Mouse (Mus musculus) lung, postnatal 0 days (tissue): ENCODE measurements around the gene Abr. TPM values are rescaled to one million over a fixed set of nuclear protein-coding genes. Genes with fewer than 3 reads are reported as not detected.

Experiments used
- ATAC-seq: fragments of 200-750 bp; cut with Nextera tagmentation; 2 replicates; pipeline ENCODE4 v1.8.0; 2017; ENCODE audit warnings: moderate library complexity
- DNase-seq: peaks from one replicate; pipeline ENCODE4 v3.0.0-alpha.2; 2016; ENCODE audit warnings: low spot score
- H3K27ac ChIP-seq: fragments of 300-500 bp; sonication (generic); 2 replicates; pipeline ENCODE4 v1.5.1; 2014; ENCODE audit warnings: antibody characterized with exemption, mild to moderate bottlenecking, low read length, mixed read lengths
- H3K27me3 ChIP-seq: fragments of 300-500 bp; sonication (generic); replicated peaks from 2 replicates; pipeline ENCODE4 v1.6.1; 2014; ENCODE audit warnings: low read length, mixed read lengths; ENCODE audit not compliant: insufficient read depth
- H3K36me3 ChIP-seq: fragments of 300-500 bp; sonication (generic); 2 replicates; pipeline ENCODE4 v1.6.1; 2014; ENCODE audit warnings: low read length, mixed read lengths; ENCODE audit not compliant: insufficient read depth
- H3K4me1 ChIP-seq: fragments of 300-500 bp; sonication (generic); 2 replicates; pipeline ENCODE4 v1.6.1; 2014; ENCODE audit warnings: antibody characterized with exemption, low read depth, low read length, mixed read lengths; ENCODE audit not compliant: insufficient read depth
- H3K4me2 ChIP-seq: fragments of 300-500 bp; sonication (generic); replicated peaks from 2 replicates; pipeline ENCODE4 v1.6.1; 2014; ENCODE audit warnings: low read depth, mild to moderate bottlenecking, low read length, moderate library complexity, mixed read lengths
- H3K4me3 ChIP-seq: fragments of 300-500 bp; sonication (generic); 2 replicates; pipeline ENCODE4 v1.5.1; 2014; ENCODE audit warnings: low read depth, low read length
- H3K9ac ChIP-seq: fragments of 300-500 bp; sonication (generic); replicated peaks from 2 replicates; pipeline ENCODE4 v1.6.1; 2014; ENCODE audit warnings: low read depth, mild to moderate bottlenecking
- H3K9me3 ChIP-seq: fragments of 300-500 bp; sonication (generic); 2 replicates; pipeline ENCODE4 v1.6.1; 2016; ENCODE audit warnings: low read length, mixed read lengths
- CTCF ChIP-seq: IDR thresholded peaks from 2 replicates; pipeline ENCODE4 v1.5.1; 2016; ENCODE audit warnings: antibody characterized with exemption, mild to moderate bottlenecking
- EP300 ChIP-seq: IDR thresholded peaks from 2 replicates; pipeline ENCODE4 v1.6.1; 2016; ENCODE audit warnings: antibody characterized with exemption, mild to moderate bottlenecking, control low read depth
- WGBS: fragments of 180-500 bp; shearing (Covaris S2); extraction: QIAGEN DNeasy Blood & Tissue Kit; methylation state at CpG from one replicate; pipeline ENCODE4 v1.1.7; 2014; 5-methylcytosine and 5-hydroxymethylcytosine counted together
- polyA plus RNA-seq: library from polyadenylated mRNA; unstranded; fragments of >200 nt; fragmentation: Nextera tagmentation; extraction: Ambion mirVana; gene quantifications from 2 replicates; pipeline ENCODE4 v1.2.1, GENCODE M21; 2015

The Abr gene
- polyA plus RNA-seq, 1 experiment from 2014 or later: 17.2 TPM

- no peaks in the 10 kb centered on the region for H3K9me3 ChIP-seq
- H3K36me3 ChIP-seq: peaks cover 17% of the 10 kb centered on the region
- DNase-seq (peak; percentile 36), ATAC-seq (peak; percentile 69)
- no peak overlapping the region for H3K4me2 ChIP-seq
- H3K4me1 ChIP-seq: no peaks in the 10 kb centered on the region
- TF ChIP-seq CTCF: no peak
- TF ChIP-seq EP300: no peak
- no peak overlapping the region for H3K9ac ChIP-seq
- no peak overlapping the region for H3K4me3 ChIP-seq
- H3K27me3 ChIP-seq: no peaks in the 10 kb centered on the region
- no peak overlapping the region for H3K27ac ChIP-seq
- WGBS: 34% methylated on average over 5 of the region's 5 CpGs
These were observed 145.0 kb downstream of the Abr start for GRCm38 (mm10) chr11:76477095-76477525.

DNA sequence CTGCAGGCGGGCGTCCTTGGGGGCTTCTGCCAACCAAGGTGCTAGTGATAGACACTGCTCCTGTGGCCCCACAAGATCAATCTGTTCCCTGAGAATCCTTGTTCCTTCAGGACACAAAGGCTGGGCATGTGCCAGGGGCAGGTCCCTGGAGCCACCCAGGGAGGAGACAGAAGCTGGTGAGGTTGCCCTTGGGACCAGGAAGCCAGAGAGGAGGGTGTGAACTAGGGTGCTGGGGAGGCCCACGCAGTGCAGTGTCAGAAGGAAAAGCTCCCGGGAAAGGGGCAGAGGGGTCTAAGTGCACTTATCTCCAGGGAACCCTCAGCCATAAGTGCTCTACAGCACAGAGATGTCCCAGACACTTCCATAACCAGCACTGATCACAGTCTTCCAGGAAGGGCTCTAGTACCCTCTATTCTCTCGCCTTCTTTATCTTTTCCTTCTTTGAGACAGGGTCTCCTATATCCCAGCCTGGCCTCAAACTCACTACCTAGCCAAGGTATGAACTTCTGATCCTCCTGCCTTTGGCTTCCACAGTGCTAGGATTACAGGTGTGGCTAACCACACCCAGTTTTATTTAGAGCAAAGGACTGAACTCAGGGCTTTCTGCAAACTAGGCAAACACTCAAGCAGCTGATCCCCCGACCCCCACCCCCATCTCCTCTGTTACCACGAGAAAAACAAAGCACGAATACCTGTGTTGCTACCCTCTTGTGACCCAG, 145.6 kb downstream of the Abr start:
- 49% methylated on average over 8 of the region's 8 CpGs for WGBS
- no peak; the same call in 1 of the 2 replicates for ATAC-seq

DNA sequence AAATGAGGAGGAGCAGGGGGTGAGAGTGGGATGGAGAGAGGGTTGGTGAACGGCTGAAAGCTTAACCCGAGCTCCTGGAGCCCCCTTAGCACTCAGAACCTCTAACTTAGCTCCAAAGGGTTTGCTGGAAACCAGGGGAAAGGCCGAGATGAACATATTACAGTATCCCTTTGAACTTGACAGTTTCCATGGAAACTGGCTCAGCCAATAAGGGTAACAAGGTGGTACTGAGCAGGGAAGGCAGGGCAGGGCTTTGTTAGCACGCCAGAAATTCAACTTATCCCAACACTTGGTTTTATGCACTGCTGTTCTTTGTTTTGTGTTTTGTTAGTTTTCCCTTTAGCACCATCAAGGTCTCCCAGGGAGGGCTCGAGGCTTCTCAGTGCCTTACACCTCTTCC, 149.5 kb downstream of the Abr start:
- ATAC-seq (no peak), DNase-seq (no peak)
- Histone ChIP-seq H3K4me3 (no peak overlapping the region), H3K27ac (no peak overlapping the region), H3K36me3 (0 out of 2 replicates have a peak, but pooled peaks cover 4% of the 10 kb centered on the region), H3K4me1 (peaks cover 11% of the 10 kb centered on the region; the same call in 1 of the 2 replicates), H3K9ac (no peak overlapping the region), H3K27me3 (no peaks in the 10 kb centered on the region), H3K9me3 (no peaks in the 10 kb centered on the region), H3K4me2 (no peak overlapping the region)
- WGBS: 41% methylated on average over 5 of the region's 5 CpGs
- no peak for TF ChIP-seq EP300
- no peak for TF ChIP-seq CTCF

More for the DNA sequence above, 145.6 kb downstream of the Abr start:
- peaks cover 17% of the 10 kb centered on the region for H3K36me3 ChIP-seq
- H3K4me2 ChIP-seq: no peak overlapping the region
- H3K27me3 ChIP-seq: no peaks in the 10 kb centered on the region
- H3K4me1 ChIP-seq: no peaks in the 10 kb centered on the region
- no peak overlapping the region for H3K4me3 ChIP-seq
- H3K9ac ChIP-seq: no peak overlapping the region
- DNase-seq: no peak
- H3K9me3 ChIP-seq: no peaks in the 10 kb centered on the region
- TF ChIP-seq EP300 (no peak), CTCF (no peak)
- H3K27ac ChIP-seq: no peak overlapping the region

DNA sequence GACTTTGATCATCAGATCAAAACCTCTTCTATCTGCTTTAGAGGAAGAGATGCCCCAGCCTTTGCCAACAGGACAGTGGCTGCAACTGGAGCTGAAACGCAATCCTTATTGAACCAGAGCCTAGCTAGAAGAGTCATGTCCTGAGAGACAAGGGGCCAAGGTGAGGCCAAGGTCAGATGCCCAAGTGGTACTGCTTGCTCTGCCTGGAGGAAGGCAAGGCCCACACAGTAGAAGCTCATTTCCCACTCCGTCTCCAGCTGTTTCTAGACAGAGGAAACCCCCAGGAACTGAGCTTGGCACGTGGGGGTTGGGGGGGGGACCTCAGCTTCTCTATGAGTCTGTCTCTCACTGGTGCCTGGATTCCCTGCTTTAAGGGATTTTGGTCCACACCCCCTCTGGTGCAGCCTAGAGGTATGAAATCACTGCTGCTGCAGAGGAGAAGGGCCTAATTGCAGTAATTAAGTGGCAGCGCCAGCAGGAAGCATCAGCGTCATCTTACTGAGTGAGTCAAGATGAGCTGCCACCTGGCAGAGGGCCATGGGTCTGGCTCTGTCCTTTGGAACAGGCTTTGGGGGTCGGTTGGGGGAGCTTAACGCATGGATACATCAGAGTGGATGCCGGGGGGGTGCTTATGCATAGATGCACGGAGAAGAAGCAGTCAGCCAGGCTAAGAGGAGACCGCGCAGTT, 152.7 kb downstream of the Abr start:
- H3K9me3 ChIP-seq: no peaks in the 10 kb centered on the region
- peak; percentile 51 for ATAC-seq
- TF ChIP-seq EP300 (no peak), CTCF (no peak)
- no peaks in the 10 kb centered on the region for H3K27me3 ChIP-seq
- H3K4me1 ChIP-seq: peaks cover 11% of the 10 kb centered on the region; the same call in 1 of the 2 replicates
- H3K36me3 ChIP-seq: no peaks in the 10 kb centered on the region
- DNase-seq: peak; percentile 54
- H3K4me3 ChIP-seq: no peak overlapping the region
- no peak overlapping the region for H3K27ac ChIP-seq
- H3K4me2 ChIP-seq: no peak overlapping the region
- WGBS: 47% methylated on average over 11 of the region's 11 CpGs
- no peak overlapping the region for H3K9ac ChIP-seq

GRCm38 (mm10) chr11:76468347-76468746, 153.8 kb downstream of the Abr start:
- peak; percentile 74 for ATAC-seq
- WGBS: 7% methylated on average over 5 of the region's 6 CpGs
- Histone ChIP-seq H3K27me3 (no peaks in the 10 kb centered on the region), H3K4me1 (peaks cover 11% of the 10 kb centered on the region; the same call in 1 of the 2 replicates), H3K27ac (no peak overlapping the region; the same call in 1 of the 2 replicates), H3K9ac (no peak overlapping the region), H3K4me2 (no peak overlapping the region), H3K36me3 (no peaks in the 10 kb centered on the region), H3K4me3 (no peak overlapping the region), H3K9me3 (no peaks in the 10 kb centered on the region)
- peak; percentile 68 for DNase-seq
- TF ChIP-seq EP300: no peak
- peak; percentile 5; the same call in 1 of the 2 replicates for TF ChIP-seq CTCF

- Histone ChIP-seq H3K9ac (no peak overlapping the region), H3K4me3 (no peak overlapping the region), H3K4me1 (peaks cover 11% of the 10 kb centered on the region; the same call in 1 of the 2 replicates), H3K4me2 (no peak overlapping the region), H3K36me3 (no peaks in the 10 kb centered on the region), H3K27ac (no peak overlapping the region), H3K27me3 (no peaks in the 10 kb centered on the region), H3K9me3 (no peaks in the 10 kb centered on the region)
- no peak for TF ChIP-seq CTCF
- TF ChIP-seq EP300: no peak
- no peak for ATAC-seq
- WGBS: 37% methylated on average over 8 of the region's 8 CpGs
- no peak for DNase-seq
These were observed 154.6 kb downstream of the Abr start for GRCm38 (mm10) chr11:76467487-76468005.
